Mouse (Mus musculus): Measurements from ENCODE around the gene Adamts3.
A peak's percentile ranks its signal among the peaks of the same experiment; 100 is the strongest.

GRCm38 (mm10) chr5:89819531-89819930, 63.6 kb downstream of the Adamts3 start:
- peak; percentile 37; the same call in 1 of the 2 replicates for TF ChIP-seq CTCF (IDR thresholded peaks at IDR 0.05; ENCODE audit: low read depth)
- TF ChIP-seq EP300 (IDR thresholded peaks at IDR 0.05; ENCODE audit: low read depth): no peak

Data from liver, embryonic 14.5 days (tissue).